Mouse (Mus musculus) MEL (cell line): ENCODE data around the gene Farp1. TPM values are rescaled to one million over a fixed set of nuclear protein-coding genes. Genes with fewer than 3 reads are reported as not detected.

Source experiments
- DNase-seq: peaks from one replicate; pipeline ENCODE4 v3.0.0; 2011; ENCODE audit warnings: low read depth, low spot score
- H3K27ac ChIP-seq: 2 replicates; pipeline ENCODE4 v1.5.1; 2012; ENCODE audit warnings: low read depth, mild to moderate bottlenecking, control low read depth, low read length, moderate library complexity; ENCODE audit not compliant: control insufficient read depth
- H3K27me3 ChIP-seq, 2 experiments: fragments of 150-350 bp in 1 of 2; sonication (generic) in 1 of 2; 2 replicates each; pipeline ENCODE4 v1.6.1; 2012; ENCODE audit warnings: low read length in 2 of 2, mild to moderate bottlenecking in 2 of 2, improper control_type of control experiment in 1 of 2, moderate library complexity in 1 of 2; ENCODE audit not compliant: insufficient read depth in 2 of 2, control insufficient read depth in 1 of 2
- H3K36me3 ChIP-seq, 2 experiments: 2 replicates each; pipeline ENCODE4 v1.6.1; 2012 to 2014; ENCODE audit warnings: low read length in 2 of 2, improper control_type of control experiment in 1 of 2, inconsistent platforms in 1 of 2, mild to moderate bottlenecking in 1 of 2; ENCODE audit not compliant: insufficient read depth in 2 of 2, control insufficient read depth in 1 of 2
- H3K4me1 ChIP-seq, 2 experiments: fragments of 150-350 bp in 1 of 2; sonication (generic) in 1 of 2; 2 replicates each; pipeline ENCODE4 v1.6.1; 2012; ENCODE audit warnings: low read length in 2 of 2, improper control_type of control experiment in 1 of 2, mild to moderate bottlenecking in 1 of 2; ENCODE audit not compliant: insufficient read depth in 2 of 2, control insufficient read depth in 1 of 2
- H3K4me3 ChIP-seq, 2 experiments: fragments of 150-350 bp in 1 of 2; sonication (generic) in 1 of 2; 2 replicates each; pipeline ENCODE4 v1.5.1; 2012; ENCODE audit warnings: low read depth in 2 of 2, low read length in 2 of 2, mild to moderate bottlenecking in 2 of 2, moderate library complexity in 2 of 2, control low read depth in 1 of 2, improper control_type of control experiment in 1 of 2; ENCODE audit not compliant: control insufficient read depth in 1 of 2, insufficient read depth in 1 of 2
- H3K79me2 ChIP-seq: 2 replicates; pipeline ENCODE4 v1.6.1; 2012; ENCODE audit warnings: mild to moderate bottlenecking, low read length, moderate library complexity; ENCODE audit not compliant: control insufficient read depth, poor library complexity, insufficient read depth
- H3K9ac ChIP-seq: 2 replicates; pipeline ENCODE4 v1.6.1; 2012; ENCODE audit warnings: low read depth, mild to moderate bottlenecking, control low read depth, low read length, moderate library complexity; ENCODE audit not compliant: control insufficient read depth, poor library complexity, severe bottlenecking
- H3K9me3 ChIP-seq: fragments of 150-350 bp; sonication (generic); replicated peaks from 2 replicates; pipeline ENCODE4 v1.6.1; 2012; ENCODE audit warnings: mild to moderate bottlenecking, low read length, improper control_type of control experiment, moderate library complexity; ENCODE audit not compliant: insufficient read depth
- CHD1 ChIP-seq: IDR thresholded peaks from 2 replicates; pipeline ENCODE4 v1.6.1; 2012; ENCODE audit warnings: low read depth, mild to moderate bottlenecking, inconsistent platforms, low read length, improper control_type of control experiment
- CHD2 ChIP-seq: IDR thresholded peaks from 2 replicates; pipeline ENCODE4 v1.6.1; 2011; ENCODE audit warnings: low read length, improper control_type of control experiment
- CTCF ChIP-seq, 3 experiments: IDR thresholded peaks in 2 of 3; conservative IDR thresholded peaks in 1 of 3; 2 replicates each; pipeline ENCODE4 v1.5.1; 2011 to 2012; ENCODE audit warnings: low read length in 3 of 3, low read depth in 2 of 3, mild to moderate bottlenecking in 2 of 3, improper control_type of control experiment in 1 of 3, inconsistent platforms in 1 of 3, mixed read lengths in 1 of 3, moderate library complexity in 1 of 3; ENCODE audit not compliant: control insufficient read depth in 1 of 3, insufficient read depth in 1 of 3, poor library complexity in 1 of 3, severe bottlenecking in 1 of 3
- EP300 ChIP-seq, 2 experiments: IDR thresholded peaks; 2 replicates each; pipeline ENCODE4 v1.6.1; 2011; ENCODE audit warnings: improper control_type of control experiment in 2 of 2, low read length in 2 of 2, low read depth in 1 of 2, mild to moderate bottlenecking in 1 of 2
- GATA1 ChIP-seq: IDR thresholded peaks from 2 replicates; pipeline ENCODE4 v1.6.1; 2011; ENCODE audit warnings: low read depth, low read length, improper control_type of control experiment
- JUND ChIP-seq: IDR thresholded peaks from 2 replicates; pipeline ENCODE4 v1.6.1; 2011; ENCODE audit warnings: low read depth, mild to moderate bottlenecking, improper control_type of control experiment, low read length
- MAX ChIP-seq: IDR thresholded peaks from 2 replicates; pipeline ENCODE4 v1.6.1; 2011; ENCODE audit warnings: low read length, improper control_type of control experiment
- MAZ ChIP-seq: IDR thresholded peaks from 2 replicates; pipeline ENCODE4 v1.6.1; 2012; ENCODE audit warnings: low read depth, mild to moderate bottlenecking, inconsistent platforms, low read length, improper control_type of control experiment
- MEF2A ChIP-seq: IDR thresholded peaks from 2 replicates; pipeline ENCODE4 v1.6.1; 2014; ENCODE audit warnings: low read depth, mild to moderate bottlenecking, inconsistent platforms, low read length, improper control_type of control experiment; ENCODE audit not compliant: poor library complexity, insufficient replicate concordance, severe bottlenecking; ENCODE audit errors: extremely low read depth
- POLR2A ChIP-seq, 2 experiments: IDR thresholded peaks; 2 replicates each; pipeline ENCODE4 v1.6.1; 2011 to 2012; ENCODE audit warnings: low read length in 2 of 2, mild to moderate bottlenecking in 2 of 2, control low read depth in 1 of 2, improper control_type of control experiment in 1 of 2, low read depth in 1 of 2, moderate library complexity in 1 of 2; ENCODE audit not compliant: control insufficient read depth in 1 of 2, insufficient read depth in 1 of 2, poor library complexity in 1 of 2
- RCOR1 ChIP-seq: IDR thresholded peaks from 2 replicates; pipeline ENCODE4 v1.6.1; 2012; ENCODE audit warnings: low read depth, mild to moderate bottlenecking, inconsistent platforms, low read length, improper control_type of control experiment
- TAL1 ChIP-seq: IDR thresholded peaks from 2 replicates; pipeline ENCODE4 v1.6.1; 2012; ENCODE audit warnings: mild to moderate bottlenecking, inconsistent platforms, low read length, moderate library complexity, mixed read lengths
- UBTF ChIP-seq: IDR thresholded peaks from 2 replicates; pipeline ENCODE4 v1.6.1; 2012; ENCODE audit warnings: low read depth, mild to moderate bottlenecking, inconsistent platforms, low read length, improper control_type of control experiment, moderate library complexity, borderline replicate concordance; ENCODE audit not compliant: insufficient read depth
- polyA plus RNA-seq, 2 experiments: library from polyadenylated mRNA; stranded (reverse) in 1 of 2; unstranded in 1 of 2; fragments of >175 nt in 1 of 2; fragments of >200 nt in 1 of 2; gene quantifications; 2 replicates each; pipeline versions ENCODE4 v1.2.1 to v1.2.4; 2012; ENCODE audit warnings: low replicate concordance in 2 of 2, low read depth in 1 of 2; ENCODE audit not compliant: insufficient read length in 2 of 2, insufficient read depth in 1 of 2, missing spikeins in 1 of 2
- total RNA-seq: library from RNA; depleted of rRNA; stranded (reverse); fragments of 300-350 nt; gene quantifications from 2 replicates; pipeline ENCODE4 v1.2.3, GENCODE M21; 2012

Gene Farp1
- total and polyA plus RNA-seq, 3 experiments: 0.62 to 1.1 TPM; not detected in 1

DNA sequence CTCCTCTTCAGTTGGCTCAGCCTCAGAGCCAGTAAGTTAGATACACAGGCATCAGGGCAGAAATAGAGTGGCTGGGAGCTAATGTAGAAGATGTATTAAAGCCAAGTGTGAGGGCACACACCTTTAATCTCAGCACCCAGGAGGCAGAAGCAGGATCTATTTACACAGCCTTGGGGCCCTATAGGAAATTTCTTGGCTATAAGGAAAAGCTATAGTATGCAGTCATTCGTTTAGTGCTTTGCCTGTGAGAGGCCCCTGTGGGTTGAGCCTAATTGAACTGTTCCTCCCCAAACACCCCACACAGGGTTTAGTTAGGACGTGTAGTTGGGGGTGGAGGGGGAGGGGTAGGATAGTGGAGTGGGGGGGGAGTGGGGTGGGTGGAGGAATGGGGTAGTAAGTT lies 87.9 kb downstream of the Farp1 start:
- H3K4me1 ChIP-seq: no peaks in the 10 kb centered on the region
- TF ChIP-seq POLR2A (IDR thresholded peaks at IDR 0.05; ENCODE audit: control insufficient read depth in 1 of 2, insufficient read depth in 1 of 2, low read depth in 1 of 2, low read length in 2 of 2, poor library complexity in 1 of 2): no peak
- no peak for TF ChIP-seq CHD1
- TF ChIP-seq, all 39 proteins: peak for 0
- H3K27ac ChIP-seq: no peak overlapping the region
- no peak for DNase-seq
- H3K36me3 ChIP-seq: no peaks in the 10 kb centered on the region
- H3K9ac ChIP-seq: no peak overlapping the region
- H3K4me3 ChIP-seq: no peak overlapping the region
- H3K79me2 ChIP-seq: no peaks in the 10 kb centered on the region
- H3K9me3 ChIP-seq: no peaks in the 10 kb centered on the region
- H3K27me3 ChIP-seq: no peaks in the 10 kb centered on the region

DNA sequence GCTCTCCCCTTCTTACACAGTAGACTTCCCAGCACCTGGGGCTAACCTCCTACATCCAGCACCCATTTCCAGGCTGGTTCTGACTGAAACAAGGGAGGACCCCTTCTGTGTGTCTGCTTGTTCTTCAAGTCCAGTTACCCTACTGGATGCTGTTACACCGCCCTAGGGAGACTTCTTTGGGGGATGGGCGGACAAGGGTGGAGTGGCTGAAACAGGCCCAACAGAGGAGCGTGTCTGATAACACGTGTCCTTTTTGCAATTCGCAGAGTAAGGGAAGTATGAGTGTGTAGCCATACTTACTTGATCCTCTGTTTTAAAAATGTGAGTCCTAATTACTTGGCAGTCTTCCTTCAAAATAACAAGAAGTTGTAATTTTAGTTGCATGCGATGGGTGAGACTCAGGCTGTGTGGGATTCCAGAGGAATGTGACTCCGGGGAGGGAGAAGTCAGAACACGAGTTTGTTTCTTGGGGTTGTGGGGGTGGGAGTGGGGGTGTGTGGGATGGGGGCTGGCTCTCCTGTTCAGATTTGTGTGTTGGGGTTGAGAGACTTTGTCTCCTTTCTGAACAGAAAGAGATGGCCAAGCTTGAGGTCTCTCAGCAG lies 89.5 kb downstream of the Farp1 start:
- Histone ChIP-seq H3K27me3 (no peaks in the 10 kb centered on the region), H3K4me3 (no peak overlapping the region), H3K79me2 (no peaks in the 10 kb centered on the region)
- no peak for TF ChIP-seq CHD1
- no peak for TF ChIP-seq MAZ
- TF ChIP-seq, all 39 proteins: peak for 0
- Histone ChIP-seq H3K4me1 (no peaks in the 10 kb centered on the region), H3K36me3 (no peaks in the 10 kb centered on the region), H3K9me3 (no peaks in the 10 kb centered on the region), H3K27ac (no peak overlapping the region), H3K9ac (no peak overlapping the region)
- DNase-seq: no peak

- no peaks in the 10 kb centered on the region for H3K9me3 ChIP-seq
- no peak overlapping the region for H3K4me3 ChIP-seq
- H3K36me3 ChIP-seq: no peaks in the 10 kb centered on the region
- no peak for DNase-seq
- no peak for TF ChIP-seq MAZ
- TF ChIP-seq RCOR1: no peak
- TF ChIP-seq TAL1: no peak
- no peak for TF ChIP-seq CTCF (IDR thresholded peaks at IDR 0.05 in 2 of 3, conservative IDR thresholded peaks at IDR 0.05 in 1 of 3; ENCODE audit: control insufficient read depth in 1 of 3, insufficient read depth in 1 of 3, low read depth in 2 of 3, low read length in 3 of 3, poor library complexity in 1 of 3, severe bottlenecking in 1 of 3)
- no peak for TF ChIP-seq CHD1
- TF ChIP-seq MAX: no peak
- no peak for TF ChIP-seq GATA1
- TF ChIP-seq EP300 (IDR thresholded peaks at IDR 0.05; ENCODE audit: low read depth in 1 of 2, low read length in 2 of 2): no peak
- no peak for TF ChIP-seq MEF2A
- no peak for TF ChIP-seq UBTF
- TF ChIP-seq JUND: no peak
- TF ChIP-seq CHD2: no peak
- H3K27ac ChIP-seq: no peak overlapping the region
- H3K9ac ChIP-seq: no peak overlapping the region
- no peaks in the 10 kb centered on the region for H3K79me2 ChIP-seq
- H3K27me3 ChIP-seq: no peaks in the 10 kb centered on the region
- H3K4me1 ChIP-seq: no peaks in the 10 kb centered on the region
Observed at GRCm38 (mm10) chr14:121125651-121126050, 90.7 kb downstream of the Farp1 start.
